Mouse (Mus musculus) kidney, embryonic 16.5 days (tissue): ENCODE data around the gene Rpusd1. TPM values are rescaled to one million over a fixed set of nuclear protein-coding genes. Genes with fewer than 3 reads are reported as not detected.
A peak's percentile ranks its signal among the peaks of the same experiment; 100 is the strongest.

ENCODE experiments used
- ATAC-seq: fragments of 200-750 bp; cut with Nextera tagmentation; 2 replicates; pipeline ENCODE4 v1.8.0; 2017; ENCODE audit warnings: moderate TSS enrichment; ENCODE audit not compliant: low FRiP score, low TSS enrichment
- H3K27ac ChIP-seq: fragments of 300-500 bp; sonication (generic); 2 replicates; pipeline ENCODE4 v1.5.1; 2014; ENCODE audit warnings: low read length
- H3K27me3 ChIP-seq: fragments of 300-500 bp; sonication (generic); 2 replicates; pipeline ENCODE4 v1.6.1; 2014; ENCODE audit warnings: low read length, control low read depth, mixed read lengths; ENCODE audit not compliant: insufficient read depth
- H3K36me3 ChIP-seq: fragments of 300-500 bp; sonication (generic); 2 replicates; pipeline ENCODE4 v1.6.1; 2014; ENCODE audit warnings: low read length, control low read depth, mixed read lengths; ENCODE audit not compliant: insufficient read depth
- H3K4me1 ChIP-seq: fragments of 300-500 bp; sonication (generic); 2 replicates; pipeline ENCODE4 v1.6.1; 2014; ENCODE audit warnings: low read length, control low read depth, mixed read lengths; ENCODE audit not compliant: insufficient read depth
- H3K4me2 ChIP-seq: fragments of 300-500 bp; sonication (generic); replicated peaks from 2 replicates; pipeline ENCODE4 v1.6.1; 2014; ENCODE audit warnings: low read depth, low read length
- H3K4me3 ChIP-seq: fragments of 300-500 bp; sonication (generic); 2 replicates; pipeline ENCODE4 v1.5.1; 2014; ENCODE audit warnings: mild to moderate bottlenecking, low read length
- H3K9ac ChIP-seq: fragments of 300-500 bp; sonication (generic); replicated peaks from 2 replicates; pipeline ENCODE4 v1.6.1; 2014; ENCODE audit warnings: low read length
- H3K9me3 ChIP-seq: fragments of 300-500 bp; sonication (generic); 2 replicates; pipeline ENCODE4 v1.6.1; 2016; ENCODE audit warnings: low read length, control low read depth
- WGBS: fragments of 180-500 bp; shearing (Covaris S2); extraction: QIAGEN DNeasy Blood & Tissue Kit; methylation state at CpG from one replicate; pipeline ENCODE4 v1.1.7; 2014; 5-methylcytosine and 5-hydroxymethylcytosine counted together
- microRNA-seq: library from miRNA; unstranded; fragments of <30 nt; microRNA quantifications from one replicate; pipeline ENCODE4, GENCODE M21; 2016
- polyA plus RNA-seq: library from polyadenylated mRNA; unstranded; fragments of >200 nt; fragmentation: Nextera tagmentation; extraction: Ambion mirVana; gene quantifications from 2 replicates; pipeline ENCODE4 v1.2.1, GENCODE M21; 2015

The Rpusd1 gene
- polyA plus RNA-seq, 1 experiment from 2014 or later, result 26.2 TPM

- ATAC-seq, result no peak
Measured at GRCm38 (mm10) chr17:25769331-25769730, 41.9 kb downstream of the Rpusd1 start.

GRCm38 (mm10) chr17:25773549-25774120 is 46.2 kb downstream of the Rpusd1 start, which contains the start of gene Narfl:
Narfl (plus strand) TSS chr17:25773776.
- peak within 1 kb of the TSS; percentile 67 for H3K4me2 ChIP-seq
- ATAC-seq, result peak; percentile 90
- H3K27ac ChIP-seq, result no peak within 1 kb of the TSS
- H3K9me3 ChIP-seq, result no peaks in the 10 kb centered on the region
- H3K27me3 ChIP-seq, result 0 out of 2 replicates have a peak, but pooled peaks cover 7% of the 10 kb centered on the region
- peak within 1 kb of the TSS; percentile 79 for H3K9ac ChIP-seq
- peak within 1 kb of the TSS; percentile 67 for H3K4me3 ChIP-seq
- H3K4me1 ChIP-seq, result peaks cover 8% of the 10 kb centered on the region
- peaks cover 9% of the 10 kb centered on the region; the same call in 1 of the 2 replicates for H3K36me3 ChIP-seq
- WGBS, result under 1% methylated on average over 37 of the region's 37 CpGs

More at GRCm38 (mm10) chr17:25769331-25769730, 41.9 kb downstream of the Rpusd1 start:
- Histone ChIP-seq H3K36me3 (no peaks in the 10 kb centered on the region), H3K9me3 (no peaks in the 10 kb centered on the region), H3K4me1 (peaks cover 4% of the 10 kb centered on the region), H3K27ac (no peak overlapping the region), H3K9ac (no peak overlapping the region), H3K4me3 (no peak overlapping the region), H3K4me2 (no peak overlapping the region), H3K27me3 (peaks cover 12% of the 10 kb centered on the region; the same call in 1 of the 2 replicates)
- WGBS, result 48% methylated on average over 9 of the region's 9 CpGs

GRCm38 (mm10) chr17:25775318-25776062 is 48.0 kb downstream of the Rpusd1 start:
- peaks cover 19% of the 10 kb centered on the region for H3K36me3 ChIP-seq
- H3K27me3 ChIP-seq, result no peaks in the 10 kb centered on the region
- H3K27ac ChIP-seq, result no peak overlapping the region
- peaks cover 8% of the 10 kb centered on the region for H3K4me1 ChIP-seq
- H3K4me2 ChIP-seq, result no peak overlapping the region
- no peak overlapping the region for H3K9ac ChIP-seq
- 69% methylated on average over 10 of the region's 10 CpGs for WGBS
- H3K9me3 ChIP-seq, result no peaks in the 10 kb centered on the region
- ATAC-seq, result peak; percentile 33; the same call in 1 of the 2 replicates
- no peak overlapping the region for H3K4me3 ChIP-seq

- H3K9ac ChIP-seq, result no peak overlapping the region
- H3K27ac ChIP-seq, result no peak overlapping the region
- H3K9me3 ChIP-seq, result no peaks in the 10 kb centered on the region
- no peak overlapping the region for H3K4me2 ChIP-seq
- H3K4me3 ChIP-seq, result no peak overlapping the region
- H3K36me3 ChIP-seq, result peaks cover 41% of the 10 kb centered on the region
- peaks cover 8% of the 10 kb centered on the region for H3K4me1 ChIP-seq
- H3K27me3 ChIP-seq, result no peaks in the 10 kb centered on the region
- no peak for ATAC-seq
- 94% methylated on average over 5 of the region's 5 CpGs for WGBS
Measured at GRCm38 (mm10) chr17:25777948-25778347, 50.5 kb downstream of the Rpusd1 start.

Small RNAs within 50 kb of the gene (microRNA-seq; reads per million reads assigned to microRNA genes)
- gene Gm25083, result not detected
- gene Mir6966, result not detected

Other genes with a start within 250 kb of the Rpusd1 start
- 0.13 TPM in 1 of 2 replicates, not detected in the other for gene Sstr5, start 230.4 kb upstream of the Rpusd1 start, polyA plus RNA-seq
- 3.3 and 5.3 TPM in 2 replicates for gene Sox8, start 157.0 kb upstream of the Rpusd1 start, polyA plus RNA-seq
- 32.7 and 35.4 TPM in 2 replicates for gene Lmf1, start 148.6 kb upstream of the Rpusd1 start, polyA plus RNA-seq
- gene Gng13, start 10.5 kb upstream of the Rpusd1 start, polyA plus RNA-seq, result 0.40 and 1.2 TPM in 2 replicates
- 38.1 and 41.2 TPM in 2 replicates for gene Chtf18, start 251 bp upstream of the Rpusd1 start, polyA plus RNA-seq
- not detected in 2 replicates for gene Mslnl, start 8.4 kb downstream of the Rpusd1 start, polyA plus RNA-seq
- gene Msln, start 26.7 kb downstream of the Rpusd1 start, polyA plus RNA-seq, result 6.9 and 7.8 TPM in 2 replicates
- 37.9 and 39.2 TPM in 2 replicates for gene Narfl, start 46.1 kb downstream of the Rpusd1 start, polyA plus RNA-seq
- gene Haghl, start 58.0 kb downstream of the Rpusd1 start, polyA plus RNA-seq, result 79.8 and 83.7 TPM in 2 replicates
- 0.16 and 0.46 TPM in 2 replicates for gene Ccdc78, start 58.9 kb downstream of the Rpusd1 start, polyA plus RNA-seq
- gene Fam173a, start 65.2 kb downstream of the Rpusd1 start, polyA plus RNA-seq, result 105 and 109 TPM in 2 replicates
- 0.40 and 0.57 TPM in 2 replicates for gene AC134908.4, start 68.0 kb downstream of the Rpusd1 start, polyA plus RNA-seq
- 56.8 and 57.1 TPM in 2 replicates for gene Metrn, start 69.5 kb downstream of the Rpusd1 start, polyA plus RNA-seq
- gene Fbxl16, start 81.4 kb downstream of the Rpusd1 start, polyA plus RNA-seq, result 1.4 and 2.0 TPM in 2 replicates
- gene Wdr24, start 96.0 kb downstream of the Rpusd1 start, polyA plus RNA-seq, result 33.1 and 35.3 TPM in 2 replicates
- gene Jmjd8, start 101.2 kb downstream of the Rpusd1 start, polyA plus RNA-seq, result 72.3 and 73.0 TPM in 2 replicates
- 387 and 393 TPM in 2 replicates for gene Stub1, start 105.7 kb downstream of the Rpusd1 start, polyA plus RNA-seq
- gene Rhbdl1, start 109.6 kb downstream of the Rpusd1 start, polyA plus RNA-seq, result 3.3 and 4.0 TPM in 2 replicates
- gene Gm20683, start 114.1 kb downstream of the Rpusd1 start, polyA plus RNA-seq, result 4.0 and 4.3 TPM in 2 replicates
- 29.3 and 32.5 TPM in 2 replicates for gene Rhot2, start 117.2 kb downstream of the Rpusd1 start, polyA plus RNA-seq
- gene Wdr90, start 133.8 kb downstream of the Rpusd1 start, polyA plus RNA-seq, result 33.1 and 33.5 TPM in 2 replicates
- 72.9 and 79.2 TPM in 2 replicates for gene Mcrip2, start 141.1 kb downstream of the Rpusd1 start, polyA plus RNA-seq
- gene Mettl26, start 147.4 kb downstream of the Rpusd1 start, polyA plus RNA-seq, result 100 and 102 TPM in 2 replicates
- 0.71 and 1.0 TPM in 2 replicates for gene Wfikkn1, start 153.2 kb downstream of the Rpusd1 start, polyA plus RNA-seq
- gene Rab40c, start 192.1 kb downstream of the Rpusd1 start, polyA plus RNA-seq, result 33.5 and 33.7 TPM in 2 replicates
- gene Pigq, start 217.3 kb downstream of the Rpusd1 start, polyA plus RNA-seq, result 85.8 and 95.9 TPM in 2 replicates
- 1.8 and 3.7 TPM in 2 replicates for gene Nhlrc4, start 217.3 kb downstream of the Rpusd1 start, polyA plus RNA-seq
- 8.1 and 9.5 TPM in 2 replicates for gene A930017K11Rik, start 224.9 kb downstream of the Rpusd1 start, polyA plus RNA-seq